Mouse (Mus musculus): ENCODE measurements around the gene Slc39a10. TPM values are rescaled to one million over a fixed set of nuclear protein-coding genes. Genes with fewer than 3 reads are reported as not detected.
A peak's percentile ranks its signal among the peaks of the same experiment; 100 is the strongest.

The Slc39a10 gene
- polyA plus RNA-seq, 2 experiments = 35.6 to 53.7 TPM

- Histone ChIP-seq H3K36me3 (ENCODE audit: control insufficient read depth, insufficient read depth, low read length) (no peaks in the 10 kb centered on the region), H3K27ac (replicated peaks; ENCODE audit: low read depth, low read length) (no peak overlapping the region), H3K9me3 (ENCODE audit: control insufficient read depth, low read length) (no peaks in the 10 kb centered on the region), H3K27me3 (ENCODE audit: control insufficient read depth, insufficient read depth, low read length) (no peaks in the 10 kb centered on the region), H3K4me3 (replicated peaks; ENCODE audit: low read length) (no peak overlapping the region), H3K4me2 (replicated peaks; ENCODE audit: low read depth, low read length, severe bottlenecking) (no peak overlapping the region), H3K9ac (ENCODE audit: low read depth, low read length, severe bottlenecking) (no peak overlapping the region), H3K4me1 (ENCODE audit: control insufficient read depth, insufficient read depth, low read length) (peaks cover 10% of the 10 kb centered on the region)
- no peak for TF ChIP-seq POLR2A (IDR thresholded peaks at IDR 0.05; ENCODE audit: borderline replicate concordance, extremely low read depth, insufficient read depth, insufficient read length)
- 46% methylated on average over 4 of the region's 4 CpGs for WGBS
- no peak for ATAC-seq (ENCODE audit: low FRiP score, low read depth)
- no peak for DNase-seq (ENCODE audit: low spot score)
Observed at GRCm38 (mm10) chr1:46856498-46856897, 36.2 kb downstream of the Slc39a10 start.

GRCm38 (mm10) chr1:46854036-46854900 lies 38.4 kb downstream of the Slc39a10 start:
- Histone ChIP-seq H3K4me3 (replicated peaks; ENCODE audit: low read length) (peak overlapping the region; percentile 91), H3K9me3 (ENCODE audit: control insufficient read depth, low read length) (no peaks in the 10 kb centered on the region), H3K9ac (ENCODE audit: low read depth, low read length, severe bottlenecking) (peak overlapping the region; percentile 100), H3K27ac (replicated peaks; ENCODE audit: low read depth, low read length) (peak overlapping the region; percentile 100), H3K27me3 (ENCODE audit: control insufficient read depth, insufficient read depth, low read length) (no peaks in the 10 kb centered on the region), H3K4me1 (ENCODE audit: control insufficient read depth, insufficient read depth, low read length) (peaks cover 20% of the 10 kb centered on the region), H3K4me2 (replicated peaks; ENCODE audit: low read depth, low read length, severe bottlenecking) (peak overlapping the region; percentile 47), H3K36me3 (ENCODE audit: control insufficient read depth, insufficient read depth, low read length) (no peaks in the 10 kb centered on the region)
- peak; percentile 39; the same call in 1 of the 2 replicates for ATAC-seq (ENCODE audit: low FRiP score, low read depth)
- no peak for TF ChIP-seq POLR2A (IDR thresholded peaks at IDR 0.05; ENCODE audit: borderline replicate concordance, extremely low read depth, insufficient read depth, insufficient read length)
- DNase-seq (ENCODE audit: low spot score) = no peak
- 25% methylated on average over 18 of the region's 18 CpGs for WGBS

GRCm38 (mm10) chr1:46853317-46854035 lies 39.2 kb downstream of the Slc39a10 start:
- Histone ChIP-seq H3K36me3 (ENCODE audit: control insufficient read depth, insufficient read depth, low read length) (no peaks in the 10 kb centered on the region), H3K4me2 (replicated peaks; ENCODE audit: low read depth, low read length, severe bottlenecking) (peak overlapping the region; percentile 68), H3K9ac (ENCODE audit: low read depth, low read length, severe bottlenecking) (peak overlapping the region; percentile 100), H3K27ac (replicated peaks; ENCODE audit: low read depth, low read length) (peak overlapping the region; percentile 100), H3K9me3 (ENCODE audit: control insufficient read depth, low read length) (no peaks in the 10 kb centered on the region), H3K4me3 (replicated peaks; ENCODE audit: low read length) (peak overlapping the region; percentile 91), H3K27me3 (ENCODE audit: control insufficient read depth, insufficient read depth, low read length) (no peaks in the 10 kb centered on the region), H3K4me1 (ENCODE audit: control insufficient read depth, insufficient read depth, low read length) (peaks cover 20% of the 10 kb centered on the region)
- peak; percentile 91 for TF ChIP-seq POLR2A (IDR thresholded peaks at IDR 0.05; ENCODE audit: borderline replicate concordance, extremely low read depth, insufficient read depth, insufficient read length)
- ATAC-seq (ENCODE audit: low FRiP score, low read depth) (peak; percentile 93), DNase-seq (ENCODE audit: low spot score) (peak; percentile 99)
- under 1% methylated on average over 83 of the region's 86 CpGs for WGBS

GRCm38 (mm10) chr1:46852600-46853272 lies 39.9 kb downstream of the Slc39a10 start:
- Histone ChIP-seq H3K9me3 (ENCODE audit: control insufficient read depth, low read length) (no peaks in the 10 kb centered on the region), H3K9ac (ENCODE audit: low read depth, low read length, severe bottlenecking) (peak overlapping the region; percentile 100), H3K4me3 (replicated peaks; ENCODE audit: low read length) (peak overlapping the region; percentile 91), H3K27ac (replicated peaks; ENCODE audit: low read depth, low read length) (peak overlapping the region; percentile 100), H3K36me3 (ENCODE audit: control insufficient read depth, insufficient read depth, low read length) (no peaks in the 10 kb centered on the region), H3K4me1 (ENCODE audit: control insufficient read depth, insufficient read depth, low read length) (peaks cover 20% of the 10 kb centered on the region), H3K4me2 (replicated peaks; ENCODE audit: low read depth, low read length, severe bottlenecking) (peak overlapping the region; percentile 68), H3K27me3 (ENCODE audit: control insufficient read depth, insufficient read depth, low read length) (no peaks in the 10 kb centered on the region)
- ATAC-seq (ENCODE audit: low FRiP score, low read depth) = peak; percentile 32
- DNase-seq (ENCODE audit: low spot score) = peak; percentile 78
- TF ChIP-seq POLR2A (IDR thresholded peaks at IDR 0.05; ENCODE audit: borderline replicate concordance, extremely low read depth, insufficient read depth, insufficient read length) = 0 out of 2 replicates have a peak, but pooled peaks have one; percentile 38
- WGBS = 2% methylated on average over 48 of the region's 75 CpGs

- no peaks in the 10 kb centered on the region for H3K36me3 ChIP-seq (ENCODE audit: control insufficient read depth, insufficient read depth, low read length)
- DNase-seq (ENCODE audit: low spot score) (no peak), ATAC-seq (ENCODE audit: low FRiP score, low read depth) (no peak)
- H3K4me3 ChIP-seq (replicated peaks; ENCODE audit: low read length) = peak overlapping the region; percentile 91
- no peaks in the 10 kb centered on the region for H3K9me3 ChIP-seq (ENCODE audit: control insufficient read depth, low read length)
- H3K27ac ChIP-seq (replicated peaks; ENCODE audit: low read depth, low read length) = peak overlapping the region; percentile 100
- WGBS = under 1% methylated on average over 4 of the region's 4 CpGs
- TF ChIP-seq POLR2A (IDR thresholded peaks at IDR 0.05; ENCODE audit: borderline replicate concordance, extremely low read depth, insufficient read depth, insufficient read length) = no peak
- H3K27me3 ChIP-seq (ENCODE audit: control insufficient read depth, insufficient read depth, low read length) = no peaks in the 10 kb centered on the region
- H3K4me2 ChIP-seq (replicated peaks; ENCODE audit: low read depth, low read length, severe bottlenecking) = peak overlapping the region; percentile 68
- peak overlapping the region; percentile 100 for H3K9ac ChIP-seq (ENCODE audit: low read depth, low read length, severe bottlenecking)
- peaks cover 20% of the 10 kb centered on the region for H3K4me1 ChIP-seq (ENCODE audit: control insufficient read depth, insufficient read depth, low read length)
Observed at GRCm38 (mm10) chr1:46852216-46852599, 40.4 kb downstream of the Slc39a10 start.

Data from limb, embryonic 14.5 days (tissue).